Mouse (Mus musculus) lung, postnatal 14 days (tissue): ENCODE data around the gene Troap.

Experiments
- DNase-seq: peaks from one replicate; pipeline ENCODE4 v3.0.0; 2021

The Troap gene

DNA sequence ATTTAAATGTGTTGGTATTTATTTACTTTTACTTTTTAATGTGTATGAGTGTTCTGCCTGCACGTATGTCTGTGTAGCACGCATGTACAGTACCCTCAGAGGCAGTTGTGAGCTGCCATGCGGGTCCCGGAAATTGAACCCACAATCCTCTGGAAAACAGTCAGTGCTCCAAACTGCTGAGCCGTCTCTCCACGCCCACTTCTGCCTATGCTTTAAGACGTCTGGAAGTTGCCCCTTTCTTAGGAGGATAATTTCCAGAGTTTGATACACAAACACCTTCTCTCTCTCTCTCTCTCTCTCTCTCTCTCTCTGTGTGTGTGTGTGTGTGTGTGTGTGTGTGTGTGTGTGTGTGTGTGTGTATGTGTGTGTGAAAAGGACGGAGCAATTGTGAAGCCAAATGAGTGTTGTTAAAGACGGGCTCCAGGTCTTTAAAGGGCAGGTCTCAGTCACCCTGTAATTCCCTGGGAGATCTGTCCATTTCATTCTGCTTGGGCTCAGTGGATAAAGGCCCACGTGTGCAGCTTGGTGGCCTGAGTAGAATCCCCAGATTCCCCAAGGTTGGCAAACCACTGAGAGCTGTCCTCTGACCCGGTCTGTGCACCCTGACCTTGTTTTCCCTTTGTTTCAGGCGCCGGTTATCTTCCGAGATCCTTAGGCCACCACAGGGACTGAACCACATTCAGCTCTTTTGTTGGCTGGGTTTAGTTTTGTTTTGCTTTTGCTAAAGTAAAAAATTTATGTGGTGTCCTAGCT is 40.1 kb downstream of the Troap start:
- DNase-seq, result no peak

DNA sequence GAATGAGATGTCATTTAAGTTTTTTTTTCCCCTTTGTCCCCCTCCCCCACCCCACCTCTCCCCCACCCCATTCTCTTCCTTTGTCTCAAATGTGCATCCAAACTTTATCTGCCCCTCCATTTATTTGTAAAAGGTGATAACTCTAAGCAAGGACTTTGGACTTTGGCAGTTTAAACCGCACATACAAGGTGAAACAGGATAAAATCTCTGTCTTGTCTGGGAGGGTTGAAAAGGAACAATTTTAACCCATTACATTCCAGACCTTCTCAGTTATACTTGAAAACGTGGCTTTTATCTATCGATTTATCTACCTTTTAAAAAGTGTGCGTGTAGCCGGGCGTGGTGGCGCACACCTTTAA is 40.7 kb downstream of the Troap start:
- DNase-seq, result no peak

GRCm38 (mm10) chr15:99116539-99116938 is 42.2 kb downstream of the Troap start:
- DNase-seq, result no peak

GRCm38 (mm10) chr15:99120814-99121213 is 46.4 kb downstream of the Troap start:
- DNase-seq, result no peak

GRCm38 (mm10) chr15:99122642-99123041 is 48.3 kb downstream of the Troap start:
- no peak for DNase-seq

GRCm38 (mm10) chr15:99125711-99126080 is 51.3 kb downstream of the Troap start, which contains the start of gene Spats2:
TSS of gene Spats2 (plus strand) at chr15:99125916.
- no peak for DNase-seq

GRCm38 (mm10) chr15:99126081-99126815 is 51.9 kb downstream of the Troap start:
- peak; percentile 91 for DNase-seq

- DNase-seq, result peak; percentile 7
These were observed 52.5 kb downstream of the Troap start for GRCm38 (mm10) chr15:99126816-99127365.

GRCm38 (mm10) chr15:99127851-99128522 is 53.6 kb downstream of the Troap start:
- DNase-seq, result no peak

DNA sequence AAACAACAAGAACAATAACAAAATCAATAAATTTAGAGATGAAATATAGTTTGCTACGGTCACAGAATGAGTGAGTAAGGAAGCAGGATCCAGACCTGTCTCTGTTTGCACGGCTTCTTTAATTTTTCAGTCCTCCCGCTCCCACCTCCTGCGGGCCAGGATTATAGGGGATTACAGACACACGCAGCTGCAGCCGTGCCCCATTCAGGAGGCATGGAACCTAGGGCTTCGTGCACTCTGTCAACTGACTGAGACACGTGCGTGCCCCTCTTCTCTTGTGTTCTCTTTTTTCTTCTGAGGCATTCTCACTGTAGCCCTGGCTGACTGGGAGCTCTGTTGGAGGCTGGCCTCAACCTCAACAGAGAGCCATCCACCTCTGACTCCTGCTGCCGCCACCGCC is 55.1 kb downstream of the Troap start:
- no peak for DNase-seq

- DNase-seq, result no peak
These were observed 55.9 kb downstream of the Troap start for GRCm38 (mm10) chr15:99129956-99130910.
